Mouse (Mus musculus): ENCODE measurements around the gene Ranbp17. TPM values are rescaled to one million over a fixed set of nuclear protein-coding genes. Genes with fewer than 3 reads are reported as not detected.

The Ranbp17 gene
- polyA plus RNA-seq, 1 experiment = not detected

GRCm38 (mm10) chr11:33533577-33533976 is 20.0 kb upstream of the Ranbp17 start:
- H3K4me3 ChIP-seq (ENCODE audit: insufficient read depth, low read depth, low read length) = no peak overlapping the region
- no peak overlapping the region for H3K27ac ChIP-seq (ENCODE audit: insufficient read depth, low read depth, low read length)
- TF ChIP-seq CTCF (IDR thresholded peaks at IDR 0.05; ENCODE audit: insufficient read depth, low read depth, low read length) (no peak), POLR2A (IDR thresholded peaks at IDR 0.05; ENCODE audit: insufficient read depth, low read depth, low read length) (no peak)
- H3K4me1 ChIP-seq (ENCODE audit: control insufficient read depth, insufficient read depth, low read length) = no peaks in the 10 kb centered on the region
- WGBS = 83% methylated on average over 3 of the region's 3 CpGs

GRCm38 (mm10) chr11:33529576-33529975 is 16.0 kb upstream of the Ranbp17 start:
- TF ChIP-seq CTCF (IDR thresholded peaks at IDR 0.05; ENCODE audit: insufficient read depth, low read depth, low read length) (no peak), POLR2A (IDR thresholded peaks at IDR 0.05; ENCODE audit: insufficient read depth, low read depth, low read length) (no peak)
- Histone ChIP-seq H3K27ac (ENCODE audit: insufficient read depth, low read depth, low read length) (no peak overlapping the region), H3K4me1 (ENCODE audit: control insufficient read depth, insufficient read depth, low read length) (no peaks in the 10 kb centered on the region), H3K4me3 (ENCODE audit: insufficient read depth, low read depth, low read length) (no peak overlapping the region)
- WGBS = 82% methylated on average over 2 of the region's 2 CpGs

GRCm38 (mm10) chr11:33512854-33513375 is 631 bp downstream of the Ranbp17 start:
- under 1% methylated on average over 43 of the region's 43 CpGs for WGBS
- Histone ChIP-seq H3K4me1 (ENCODE audit: control insufficient read depth, insufficient read depth, low read length) (no peaks in the 10 kb centered on the region), H3K4me3 (ENCODE audit: insufficient read depth, low read depth, low read length) (peak overlapping the region; percentile 61), H3K27ac (ENCODE audit: insufficient read depth, low read depth, low read length) (no peak overlapping the region)
- no peak; the same call in 1 of the 2 replicates for TF ChIP-seq CTCF (IDR thresholded peaks at IDR 0.05; ENCODE audit: insufficient read depth, low read depth, low read length)
- TF ChIP-seq POLR2A (IDR thresholded peaks at IDR 0.05; ENCODE audit: insufficient read depth, low read depth, low read length) = no peak

DNA sequence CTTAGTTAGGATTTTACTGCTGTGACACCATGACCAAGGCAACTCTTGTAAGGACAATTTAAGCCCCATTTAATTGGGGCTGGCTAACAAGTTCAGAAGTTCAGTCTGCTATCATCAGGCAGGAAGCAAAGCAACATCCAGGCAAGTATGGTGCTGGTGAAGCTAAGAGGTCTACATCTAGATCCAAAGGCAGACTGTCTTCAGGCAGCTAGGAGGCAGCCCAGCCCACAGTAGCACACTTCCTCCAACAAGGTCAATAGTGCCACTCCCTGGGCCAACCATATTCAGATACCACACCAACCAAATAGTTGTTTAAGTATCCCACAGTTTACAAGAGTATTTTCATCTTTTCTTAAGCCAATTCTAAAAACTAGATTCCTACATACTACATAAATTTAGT is 4.1 kb downstream of the Ranbp17 start:
- Histone ChIP-seq H3K4me1 (ENCODE audit: control insufficient read depth, insufficient read depth, low read length) (no peaks in the 10 kb centered on the region), H3K4me3 (ENCODE audit: insufficient read depth, low read depth, low read length) (no peak overlapping the region), H3K27ac (ENCODE audit: insufficient read depth, low read depth, low read length) (no peak overlapping the region)
- no peak for TF ChIP-seq CTCF (IDR thresholded peaks at IDR 0.05; ENCODE audit: insufficient read depth, low read depth, low read length)
- TF ChIP-seq POLR2A (IDR thresholded peaks at IDR 0.05; ENCODE audit: insufficient read depth, low read depth, low read length) = no peak

DNA sequence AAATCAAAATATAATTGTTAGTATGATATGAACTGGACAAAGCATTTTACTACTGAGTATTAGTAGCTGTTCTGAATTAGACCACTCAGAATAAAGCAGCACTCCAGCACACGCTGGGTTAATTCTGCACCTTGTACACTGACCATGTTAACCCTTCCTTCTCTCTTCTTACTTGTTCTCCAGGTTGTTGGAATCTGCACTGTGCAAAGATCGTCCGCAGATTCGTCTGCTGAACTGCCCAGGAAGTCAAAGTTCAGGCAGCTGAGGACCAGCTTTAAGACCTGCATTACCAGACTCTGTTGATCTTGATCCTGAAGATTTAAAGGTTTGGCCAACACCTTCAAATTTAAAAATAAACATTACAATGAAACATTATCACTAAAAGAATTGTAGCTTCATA is 27.8 kb downstream of the Ranbp17 start:
- Histone ChIP-seq H3K27ac (ENCODE audit: insufficient read depth, low read depth, low read length) (no peak overlapping the region), H3K4me3 (ENCODE audit: insufficient read depth, low read depth, low read length) (no peak overlapping the region), H3K4me1 (ENCODE audit: control insufficient read depth, insufficient read depth, low read length) (no peaks in the 10 kb centered on the region)
- TF ChIP-seq CTCF (IDR thresholded peaks at IDR 0.05; ENCODE audit: insufficient read depth, low read depth, low read length) (no peak), POLR2A (IDR thresholded peaks at IDR 0.05; ENCODE audit: insufficient read depth, low read depth, low read length) (no peak)
- 91% methylated on average over 4 of the region's 4 CpGs for WGBS

DNA sequence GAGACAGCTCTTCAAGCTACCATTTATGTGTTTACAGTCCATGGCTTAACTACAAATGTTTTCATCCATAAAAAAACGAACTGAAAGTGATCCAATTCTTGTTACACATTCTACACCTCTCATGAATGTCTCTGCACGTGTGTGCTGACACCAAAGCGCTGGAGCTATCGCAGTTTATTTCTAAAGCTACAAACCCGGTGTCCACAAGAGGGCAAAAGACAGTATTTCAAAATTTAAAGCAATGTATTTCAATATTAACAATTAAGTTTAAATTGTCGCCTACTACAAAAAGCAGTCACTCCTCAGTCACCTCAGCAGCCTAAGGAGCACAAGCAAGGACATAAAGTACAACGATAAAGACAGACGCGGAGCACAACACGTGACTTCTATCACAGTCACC is 33.1 kb downstream of the Ranbp17 start:
- Histone ChIP-seq H3K27ac (ENCODE audit: insufficient read depth, low read depth, low read length) (no peak overlapping the region), H3K4me1 (ENCODE audit: control insufficient read depth, insufficient read depth, low read length) (no peaks in the 10 kb centered on the region), H3K4me3 (ENCODE audit: insufficient read depth, low read depth, low read length) (no peak overlapping the region)
- WGBS = 88% methylated on average over 10 of the region's 10 CpGs
- no peak for TF ChIP-seq CTCF (IDR thresholded peaks at IDR 0.05; ENCODE audit: insufficient read depth, low read depth, low read length)
- no peak for TF ChIP-seq POLR2A (IDR thresholded peaks at IDR 0.05; ENCODE audit: insufficient read depth, low read depth, low read length)

GRCm38 (mm10) chr11:33479209-33479608 is 34.3 kb downstream of the Ranbp17 start:
- Histone ChIP-seq H3K4me3 (ENCODE audit: insufficient read depth, low read depth, low read length) (no peak overlapping the region), H3K4me1 (ENCODE audit: control insufficient read depth, insufficient read depth, low read length) (no peaks in the 10 kb centered on the region), H3K27ac (ENCODE audit: insufficient read depth, low read depth, low read length) (no peak overlapping the region)
- WGBS = 70% methylated on average over 4 of the region's 4 CpGs
- TF ChIP-seq POLR2A (IDR thresholded peaks at IDR 0.05; ENCODE audit: insufficient read depth, low read depth, low read length) = no peak
- no peak for TF ChIP-seq CTCF (IDR thresholded peaks at IDR 0.05; ENCODE audit: insufficient read depth, low read depth, low read length)

- TF ChIP-seq CTCF (IDR thresholded peaks at IDR 0.05; ENCODE audit: insufficient read depth, low read depth, low read length) = no peak
- no peak for TF ChIP-seq POLR2A (IDR thresholded peaks at IDR 0.05; ENCODE audit: insufficient read depth, low read depth, low read length)
- no peak overlapping the region for H3K4me3 ChIP-seq (ENCODE audit: insufficient read depth, low read depth, low read length)
- 95% methylated on average over 2 of the region's 2 CpGs for WGBS
- no peaks in the 10 kb centered on the region for H3K4me1 ChIP-seq (ENCODE audit: control insufficient read depth, insufficient read depth, low read length)
- no peak overlapping the region for H3K27ac ChIP-seq (ENCODE audit: insufficient read depth, low read depth, low read length)
Observed at GRCm38 (mm10) chr11:33476634-33477033, 36.9 kb downstream of the Ranbp17 start.

DNA sequence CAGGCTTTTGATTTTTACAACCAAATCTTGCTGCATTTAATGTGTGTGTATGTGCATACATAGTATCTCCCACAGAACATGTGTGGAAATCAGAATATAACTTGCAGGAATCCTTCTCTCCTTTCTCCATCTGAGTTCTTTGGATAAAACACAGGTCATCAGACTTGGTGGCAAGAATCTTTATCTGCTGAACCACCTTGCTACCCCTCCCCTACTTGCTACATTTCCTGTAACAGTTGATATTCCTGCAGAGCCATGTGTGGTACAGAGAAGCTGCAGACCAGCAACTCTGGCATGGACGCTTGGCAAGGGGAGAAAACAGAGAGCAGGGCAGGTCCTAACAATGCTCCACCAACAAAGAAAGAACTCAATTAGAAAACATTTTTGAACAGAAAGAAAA is 52.4 kb downstream of the Ranbp17 start:
- no peak for TF ChIP-seq CTCF (IDR thresholded peaks at IDR 0.05; ENCODE audit: insufficient read depth, low read depth, low read length)
- no peak for TF ChIP-seq POLR2A (IDR thresholded peaks at IDR 0.05; ENCODE audit: insufficient read depth, low read depth, low read length)
- 83% methylated on average over 1 of the region's 1 CpGs for WGBS
- H3K4me3 ChIP-seq (ENCODE audit: insufficient read depth, low read depth, low read length) = no peak overlapping the region
- H3K27ac ChIP-seq (ENCODE audit: insufficient read depth, low read depth, low read length) = no peak overlapping the region
- H3K4me1 ChIP-seq (ENCODE audit: control insufficient read depth, insufficient read depth, low read length) = no peaks in the 10 kb centered on the region

DNA sequence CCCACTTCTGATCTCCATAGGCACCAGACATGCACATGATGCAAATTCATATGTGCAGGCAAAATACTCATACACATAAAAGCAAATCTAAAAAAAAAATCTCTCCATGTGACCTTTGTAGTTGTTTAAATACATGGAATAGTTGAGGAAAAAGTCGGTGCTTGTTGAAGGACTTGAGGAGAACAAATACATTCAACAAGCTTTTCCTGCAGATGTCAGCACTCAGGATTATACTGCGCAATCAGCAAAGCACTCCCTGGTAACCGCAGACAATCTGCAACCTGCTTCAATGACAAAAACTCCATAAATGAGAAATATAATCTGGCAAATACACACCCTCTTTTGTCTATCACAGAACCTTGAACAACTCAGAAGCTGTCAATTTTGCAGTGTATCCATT is 59.5 kb downstream of the Ranbp17 start:
- 91% methylated on average over 3 of the region's 3 CpGs for WGBS
- Histone ChIP-seq H3K27ac (ENCODE audit: insufficient read depth, low read depth, low read length) (no peak overlapping the region), H3K4me1 (ENCODE audit: control insufficient read depth, insufficient read depth, low read length) (no peaks in the 10 kb centered on the region), H3K4me3 (ENCODE audit: insufficient read depth, low read depth, low read length) (no peak overlapping the region)
- no peak for TF ChIP-seq CTCF (IDR thresholded peaks at IDR 0.05; ENCODE audit: insufficient read depth, low read depth, low read length)
